Mouse (Mus musculus): ENCODE measurements around the gene Prkcz.

Prkcz gene

GRCm38 (mm10) chr4:155217241-155218103 is 143.7 kb downstream of the Prkcz start:
- no peak for DNase-seq

- DNase-seq = no peak
Measured at GRCm38 (mm10) chr4:155215773-155216630, 145.2 kb downstream of the Prkcz start.

DNA sequence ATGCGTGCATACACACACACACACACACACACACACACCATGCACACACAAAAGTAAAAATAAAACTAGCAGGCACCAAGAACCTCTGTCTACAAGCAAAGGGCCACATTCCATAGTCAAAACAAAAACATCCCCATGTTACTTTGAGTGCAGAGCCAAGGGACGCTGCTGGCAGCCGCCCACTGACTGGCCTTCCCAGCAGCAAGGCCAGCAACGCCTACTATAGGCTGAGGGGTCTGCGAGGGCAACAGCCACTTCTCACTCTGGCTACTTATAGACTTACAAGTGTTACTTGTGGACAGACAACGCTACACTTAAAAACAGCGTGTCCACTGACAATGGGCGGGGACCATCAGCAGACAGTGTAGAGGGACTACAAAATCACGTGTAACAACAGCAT is 146.0 kb downstream of the Prkcz start:
- DNase-seq = no peak

DNA sequence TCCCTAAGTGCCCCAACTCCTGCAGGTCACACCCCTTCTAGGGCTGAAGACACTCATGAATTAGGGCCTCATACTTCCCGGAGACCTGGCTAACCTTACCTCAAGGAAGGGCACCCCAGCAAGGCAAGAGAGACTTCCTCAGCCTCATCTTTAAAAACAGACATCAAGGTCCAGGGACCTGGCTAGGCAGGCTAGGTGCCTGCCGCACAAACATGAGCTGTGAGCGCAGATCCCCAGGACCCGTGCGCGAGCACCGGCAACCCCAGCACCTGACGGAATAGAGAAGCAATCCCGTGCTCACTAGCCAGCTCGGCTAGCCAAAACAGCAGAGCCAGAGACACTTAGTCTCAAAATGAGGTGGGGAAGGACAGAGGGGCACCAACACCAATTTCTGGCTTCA is 146.4 kb downstream of the Prkcz start:
- DNase-seq = no peak

- DNase-seq = no peak
Measured at GRCm38 (mm10) chr4:155214188-155214587, 147.0 kb downstream of the Prkcz start.

GRCm38 (mm10) chr4:155213752-155214054 is 147.5 kb downstream of the Prkcz start:
- no peak for DNase-seq

DNA sequence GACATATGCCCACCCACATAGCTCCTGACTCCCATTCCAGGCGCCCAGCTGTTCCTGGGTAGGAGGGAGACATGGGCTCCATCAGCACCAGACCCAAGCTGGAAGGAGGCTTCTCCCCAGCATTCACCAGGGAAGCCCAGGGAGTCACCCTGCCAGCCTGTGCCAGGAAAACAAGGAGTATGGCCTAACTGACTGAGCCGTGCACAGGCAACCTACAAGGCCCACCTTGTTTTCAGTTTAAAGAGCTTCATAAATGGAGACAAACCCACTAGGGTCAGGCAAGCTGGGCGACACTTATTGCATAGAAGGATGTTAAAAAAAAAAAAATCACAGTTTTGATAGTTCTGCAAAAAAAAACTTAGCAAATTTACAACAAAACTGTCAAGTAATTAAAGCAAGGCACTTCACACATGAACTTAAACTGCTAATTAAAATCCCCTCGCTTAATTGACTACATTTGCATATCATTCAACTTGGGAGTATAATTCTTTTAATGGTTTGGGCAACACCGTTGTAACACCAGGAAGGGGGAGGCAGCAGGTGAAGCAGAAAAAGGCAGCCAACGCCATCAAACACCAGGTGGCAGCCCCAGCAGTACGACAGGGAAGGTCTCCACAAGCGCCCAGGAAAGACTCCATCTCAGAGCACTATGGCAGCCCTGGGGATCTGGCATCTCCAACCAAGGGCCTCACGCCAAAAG is 148.0 kb downstream of the Prkcz start:
- no peak for DNase-seq
